Mouse (Mus musculus): ENCODE measurements around the gene Cnbd2.

Gene Cnbd2

DNA sequence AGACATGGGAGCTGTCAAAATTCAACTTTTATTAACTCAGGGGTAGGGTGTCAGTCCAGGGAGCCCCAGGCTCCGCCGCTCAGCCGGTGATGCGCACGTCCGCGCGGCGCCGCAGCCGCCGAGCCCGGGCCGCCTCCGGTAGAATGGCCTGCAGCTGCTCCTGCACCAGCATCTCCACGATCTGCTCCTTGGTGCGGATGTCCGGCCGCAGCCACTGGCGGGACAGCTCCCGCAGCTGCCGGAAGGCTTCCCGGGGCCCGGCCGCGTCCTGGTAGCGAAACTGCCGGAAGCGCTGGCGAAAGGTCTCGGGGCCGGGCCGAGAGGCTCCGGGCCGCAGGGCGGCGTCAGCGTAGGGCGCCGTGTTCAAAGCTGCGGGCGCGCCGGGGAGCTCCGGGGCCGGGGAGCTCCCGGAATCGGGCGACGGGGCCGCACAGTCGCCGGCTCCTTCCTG, 233 bp upstream of the Cnbd2 start:
- peak; percentile 65 for DNase-seq (ENCODE audit: low read depth)

- peak; percentile 55 for DNase-seq (ENCODE audit: low read depth)
Observed at GRCm38 (mm10) chr2:156313153-156313552, 1.1 kb downstream of the Cnbd2 start.

DNA sequence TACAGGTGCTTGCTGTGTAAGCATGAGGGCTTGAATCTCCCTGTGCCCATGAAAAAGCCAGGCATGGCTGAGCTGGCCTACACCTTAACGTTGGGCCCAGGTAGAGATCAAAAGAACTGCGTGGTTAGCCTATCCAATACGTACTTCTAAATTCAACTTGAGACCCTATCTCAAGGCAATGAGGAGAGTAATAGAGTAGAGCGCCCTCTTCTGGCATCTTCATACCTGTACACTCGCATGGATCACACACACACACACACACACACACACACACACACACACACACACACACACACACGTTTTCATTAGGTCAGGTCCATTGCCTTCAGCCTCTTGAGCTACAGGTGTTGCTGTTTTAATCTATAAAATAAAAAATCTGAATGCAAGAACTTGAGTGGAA, 2.7 kb downstream of the Cnbd2 start:
- no peak for DNase-seq (ENCODE audit: low read depth)

DNA sequence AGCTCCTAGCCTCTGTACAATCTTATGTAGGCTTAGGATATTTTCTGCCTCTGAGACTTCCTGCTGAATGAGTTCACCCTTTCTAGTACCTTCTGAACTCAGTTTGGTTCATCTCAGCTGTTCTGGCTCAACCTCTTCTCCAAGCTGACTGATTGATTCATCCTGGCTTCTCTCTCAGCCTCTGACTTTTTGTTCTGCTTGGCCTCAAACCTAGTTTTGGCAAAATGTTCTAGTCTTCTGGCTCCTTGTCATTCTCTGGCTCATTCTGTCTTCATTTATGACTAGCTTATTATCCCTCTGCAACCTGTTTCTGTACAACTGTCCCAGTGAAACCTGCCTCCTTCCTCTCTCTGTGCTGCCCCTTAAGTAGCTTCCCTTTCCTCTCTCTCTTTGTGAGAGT, 6.4 kb downstream of the Cnbd2 start:
- DNase-seq (ENCODE audit: low read depth) = no peak

DNA sequence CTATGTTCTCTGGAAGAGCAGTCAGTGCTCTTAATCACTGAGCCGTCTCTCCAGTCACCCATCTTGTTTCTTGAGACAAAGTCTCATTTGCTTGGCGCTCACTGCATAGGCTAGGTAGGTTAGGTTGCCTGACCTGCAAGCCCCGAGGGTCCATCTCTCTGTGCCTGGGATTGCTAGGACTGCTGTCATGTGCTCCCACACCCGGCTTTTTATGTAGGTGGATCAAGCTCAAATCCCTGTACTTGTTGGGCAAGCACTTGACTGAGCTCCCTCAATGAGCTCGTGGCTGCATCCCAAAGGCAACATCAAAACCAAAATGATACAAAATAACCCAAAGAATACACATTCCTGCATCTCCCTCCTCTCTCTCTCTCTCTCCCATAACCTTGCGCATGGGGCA, 9.4 kb downstream of the Cnbd2 start:
- no peak for DNase-seq (ENCODE audit: low read depth)

DNA sequence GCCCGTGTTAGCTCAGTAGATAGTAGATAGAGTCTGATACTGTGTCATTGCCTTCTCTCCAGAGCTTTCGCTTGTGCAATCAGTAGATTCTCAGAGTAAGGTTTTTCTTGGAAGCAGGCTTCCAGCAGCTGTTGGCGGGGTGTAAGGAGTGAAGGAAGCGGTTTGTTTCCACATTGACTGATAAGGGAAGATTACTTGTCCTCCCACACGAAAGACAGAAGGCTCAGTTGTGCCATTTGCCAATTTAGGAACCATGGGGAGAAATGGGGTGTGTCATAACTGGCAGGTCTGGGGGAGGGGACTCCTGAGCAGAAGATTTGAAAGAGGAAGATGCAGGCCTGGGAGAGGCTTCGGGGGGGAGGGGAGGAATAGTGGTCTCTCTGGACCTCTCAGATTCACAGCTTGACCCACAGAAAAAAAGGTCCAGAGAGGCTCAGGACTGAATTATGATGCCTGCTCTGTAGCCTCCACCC, 12.1 kb downstream of the Cnbd2 start:
- DNase-seq (ENCODE audit: low read depth) = peak; percentile 85

DNA sequence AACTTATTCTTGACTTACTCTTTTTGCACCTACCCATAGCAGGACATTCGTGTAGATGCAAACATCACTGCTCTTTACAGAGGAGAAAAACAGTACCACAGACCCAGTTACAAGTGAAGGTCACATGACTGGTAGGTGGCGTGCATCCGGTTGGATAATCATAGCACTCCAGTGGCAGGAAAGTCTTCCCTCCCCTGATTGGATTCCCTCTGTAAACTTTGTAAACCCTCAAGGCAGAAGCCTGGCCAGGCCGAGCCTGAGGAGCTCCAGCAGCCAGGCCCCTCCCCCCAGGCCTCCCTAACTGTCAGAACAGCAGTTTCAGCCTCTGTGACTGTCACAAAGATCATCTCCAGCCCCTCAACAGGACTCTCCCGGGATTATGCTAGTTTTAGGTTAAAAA, 12.6 kb downstream of the Cnbd2 start:
- peak; percentile 26 for DNase-seq (ENCODE audit: low read depth)

GRCm38 (mm10) chr2:156330681-156331080, 18.6 kb downstream of the Cnbd2 start:
- DNase-seq (ENCODE audit: low read depth) = peak; percentile 35

DNA sequence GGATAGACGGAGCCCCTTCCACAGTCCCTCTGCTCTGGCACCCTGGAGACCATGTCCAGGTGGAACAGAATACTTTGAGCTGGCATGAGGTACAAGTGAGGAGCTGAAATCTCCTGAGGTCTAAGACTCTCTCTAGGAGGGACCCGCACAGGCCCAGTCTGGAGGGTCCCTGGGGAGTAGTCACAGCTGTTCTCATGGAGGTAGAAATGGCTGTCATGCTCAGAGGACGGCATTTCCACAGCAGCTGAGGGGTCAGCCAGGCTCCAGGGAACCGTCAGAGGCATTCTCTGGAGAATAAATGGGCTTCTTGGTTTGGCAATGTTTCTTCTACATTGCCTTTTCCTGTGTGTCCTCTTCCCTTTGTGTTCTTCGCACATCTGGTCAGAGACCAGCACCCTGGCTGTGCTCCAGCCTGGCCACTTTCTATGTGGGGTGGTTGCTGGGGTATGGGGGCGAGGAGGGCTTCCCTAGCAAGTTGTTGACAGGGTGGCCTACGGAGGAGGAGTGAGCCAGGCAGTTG, 19.4 kb downstream of the Cnbd2 start:
- DNase-seq (ENCODE audit: low read depth) = no peak

DNA sequence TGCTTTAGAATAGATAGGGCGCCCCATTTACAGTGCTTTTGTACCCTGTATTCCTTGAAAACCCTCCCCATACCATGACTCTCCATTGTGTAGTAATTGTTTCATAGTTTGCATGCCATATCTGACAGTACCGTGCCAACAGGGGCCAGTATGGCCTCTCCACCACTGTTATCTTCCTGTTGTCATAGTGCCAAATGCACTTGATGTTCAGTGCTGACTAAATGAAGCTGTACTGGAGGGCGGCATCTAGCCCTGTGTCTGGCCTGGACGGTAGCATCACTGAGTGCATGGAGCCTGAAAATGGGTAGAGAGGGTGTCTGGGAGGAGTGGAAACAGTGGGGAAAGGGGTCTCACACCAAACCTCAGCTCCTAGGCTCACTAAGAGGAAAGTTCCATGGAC, 28.0 kb downstream of the Cnbd2 start:
- DNase-seq (ENCODE audit: low read depth) = no peak

DNA sequence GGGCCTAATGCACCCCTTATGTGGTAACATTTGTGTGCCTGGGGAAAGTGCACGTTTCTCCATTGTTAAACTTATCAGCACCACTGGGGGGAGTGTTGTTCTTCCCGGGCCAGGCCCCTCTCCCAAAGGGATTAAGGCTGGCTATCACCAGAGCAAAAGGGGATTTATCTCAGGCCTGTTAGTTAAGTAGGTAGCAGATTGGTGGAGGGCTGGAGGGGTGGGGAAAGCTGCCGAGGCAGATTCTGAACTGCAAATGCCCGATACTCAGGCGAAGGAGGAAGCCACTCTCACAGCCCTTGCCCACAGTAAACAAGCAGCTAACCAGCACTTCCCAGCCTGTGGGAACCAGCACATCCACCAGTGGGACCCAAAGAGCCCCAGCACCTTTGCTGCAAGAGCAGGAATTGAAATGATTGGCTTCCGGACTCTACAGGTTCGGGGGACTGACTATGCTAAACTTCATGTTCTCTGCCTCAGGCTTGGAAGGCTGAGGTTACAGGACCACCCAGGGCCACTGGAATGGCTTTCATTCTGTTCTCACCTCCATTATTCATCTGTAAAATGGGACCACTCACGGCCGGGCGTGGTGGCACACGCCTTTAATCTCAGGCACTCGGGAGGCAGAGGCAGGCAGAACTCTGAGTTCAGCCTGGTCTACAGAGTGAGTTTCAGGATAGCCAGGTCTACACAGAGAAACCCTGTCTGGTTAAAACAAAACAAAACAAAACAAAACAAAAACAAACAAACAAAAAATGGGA, 32.9 kb downstream of the Cnbd2 start:
- peak; percentile 13 for DNase-seq (ENCODE audit: low read depth)

DNA sequence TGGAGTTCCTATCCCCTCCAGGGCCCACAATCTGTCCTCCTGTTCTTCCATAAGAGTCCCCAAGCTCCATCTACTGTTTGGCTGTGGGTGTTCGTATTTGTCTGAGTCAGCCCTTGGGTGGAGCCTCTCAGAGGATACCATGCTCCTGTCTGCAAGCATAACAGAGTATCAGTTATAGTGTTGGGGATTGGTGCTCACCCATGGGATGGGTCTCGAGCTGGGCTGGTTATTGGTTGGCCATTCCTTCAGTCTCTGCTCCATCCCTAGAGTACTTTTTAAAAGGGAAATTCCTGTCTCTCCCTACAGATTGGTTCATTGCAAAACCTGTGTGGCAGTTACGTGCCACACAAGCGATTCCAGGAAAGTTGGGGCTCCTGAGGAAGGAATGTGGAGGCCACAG, 36.7 kb downstream of the Cnbd2 start:
- DNase-seq (ENCODE audit: low read depth) = no peak

DNA sequence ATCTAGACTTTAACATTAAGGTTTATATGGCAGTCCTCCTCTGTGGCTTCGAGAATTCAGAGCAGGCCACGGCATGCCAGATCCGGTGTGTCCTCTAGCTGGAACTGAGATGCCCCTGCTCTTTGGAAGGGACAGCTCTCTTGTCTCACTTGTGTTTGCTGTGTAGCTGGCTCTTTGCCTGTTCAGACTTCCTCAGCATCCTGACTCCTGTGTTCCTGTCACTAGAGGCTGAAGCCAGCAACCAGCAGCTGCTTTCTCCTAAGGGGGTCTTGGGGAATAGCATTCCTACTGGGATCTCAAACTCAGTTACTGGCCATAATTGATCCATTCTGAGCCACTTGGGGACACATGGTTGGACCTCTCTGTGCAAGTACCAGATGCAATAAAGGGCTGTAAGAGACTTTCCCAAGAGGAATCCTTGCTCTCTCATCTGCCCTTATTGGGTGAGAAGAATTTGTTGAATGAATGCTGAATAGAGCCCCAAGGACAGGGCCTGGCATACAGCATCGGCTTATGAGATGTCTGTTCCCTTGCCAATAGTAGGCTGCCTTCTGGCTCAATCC, 37.3 kb downstream of the Cnbd2 start:
- DNase-seq (ENCODE audit: low read depth) = no peak

DNA sequence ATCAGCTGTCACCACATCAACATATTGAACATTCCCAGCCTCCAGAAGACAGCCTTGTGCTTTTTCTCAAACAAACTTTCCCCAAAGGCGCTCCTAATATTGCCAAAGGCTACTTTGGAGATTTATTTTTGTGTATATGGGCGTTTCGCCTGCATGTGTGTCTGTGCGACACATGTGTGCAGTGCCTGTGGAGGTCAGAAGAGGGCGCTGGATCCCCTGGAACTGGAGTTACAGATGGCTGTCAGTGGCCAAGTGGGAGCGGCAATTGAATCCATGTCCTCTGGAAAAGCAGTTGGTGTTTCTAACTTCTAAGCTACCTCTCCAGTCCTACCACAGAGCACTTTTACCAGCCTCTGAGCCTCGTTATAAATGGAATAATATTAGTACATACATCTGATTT, 39.1 kb downstream of the Cnbd2 start:
- DNase-seq (ENCODE audit: low read depth) = peak; percentile 12

GRCm38 (mm10) chr2:156352413-156353165, 40.5 kb downstream of the Cnbd2 start:
- peak; percentile 53 for DNase-seq (ENCODE audit: low read depth)

GRCm38 (mm10) chr2:156353265-156353692, 41.2 kb downstream of the Cnbd2 start:
- no peak for DNase-seq (ENCODE audit: low read depth)

DNA sequence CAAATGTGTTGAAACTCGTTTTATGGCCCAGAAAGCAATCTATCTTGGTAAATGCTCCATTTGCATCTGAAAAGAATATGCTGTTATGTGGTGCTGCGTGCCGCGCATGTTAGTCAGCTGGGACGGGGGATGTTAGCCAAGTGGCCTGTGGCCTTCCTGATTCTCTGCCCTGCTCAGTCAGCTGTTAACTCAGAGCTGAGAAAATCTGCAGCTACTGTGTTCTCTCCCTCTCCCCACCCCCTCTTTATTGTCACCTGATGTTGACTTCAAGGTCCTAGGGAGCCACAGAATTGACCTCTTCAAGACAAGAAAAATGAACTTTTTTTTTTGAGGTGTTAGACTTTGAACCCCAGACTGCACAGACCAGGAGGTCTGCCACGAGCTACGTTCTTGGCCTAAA, 43.9 kb downstream of the Cnbd2 start:
- no peak for DNase-seq (ENCODE audit: low read depth)

- DNase-seq (ENCODE audit: low read depth) = no peak
Observed at GRCm38 (mm10) chr2:156368465-156368864, 56.4 kb downstream of the Cnbd2 start.

GRCm38 (mm10) chr2:156370896-156371295, 58.8 kb downstream of the Cnbd2 start:
- no peak for DNase-seq (ENCODE audit: low read depth)

GRCm38 (mm10) chr2:156376956-156377355, 64.9 kb downstream of the Cnbd2 start:
- no peak for DNase-seq (ENCODE audit: low read depth)

DNA sequence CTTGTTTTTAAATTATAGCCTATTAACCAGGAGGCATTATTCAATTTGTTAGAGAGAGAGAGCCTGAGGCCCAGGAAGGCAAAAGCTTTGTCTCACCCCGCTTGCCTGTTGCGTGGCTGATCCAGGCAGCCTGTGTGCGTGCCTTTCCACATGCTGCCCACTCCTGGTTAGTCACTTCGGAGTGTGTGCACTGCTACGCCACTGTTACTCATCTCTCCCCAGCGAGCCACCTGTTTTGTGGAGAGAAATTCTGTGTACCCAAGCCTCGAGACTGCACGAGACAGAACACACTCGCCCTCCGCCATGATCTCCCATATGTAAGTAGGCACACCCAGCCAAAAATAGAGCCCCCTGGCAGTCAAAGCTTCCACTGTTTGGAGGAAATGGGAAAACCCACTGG, 67.8 kb downstream of the Cnbd2 start:
- no peak for DNase-seq (ENCODE audit: low read depth)

DNA sequence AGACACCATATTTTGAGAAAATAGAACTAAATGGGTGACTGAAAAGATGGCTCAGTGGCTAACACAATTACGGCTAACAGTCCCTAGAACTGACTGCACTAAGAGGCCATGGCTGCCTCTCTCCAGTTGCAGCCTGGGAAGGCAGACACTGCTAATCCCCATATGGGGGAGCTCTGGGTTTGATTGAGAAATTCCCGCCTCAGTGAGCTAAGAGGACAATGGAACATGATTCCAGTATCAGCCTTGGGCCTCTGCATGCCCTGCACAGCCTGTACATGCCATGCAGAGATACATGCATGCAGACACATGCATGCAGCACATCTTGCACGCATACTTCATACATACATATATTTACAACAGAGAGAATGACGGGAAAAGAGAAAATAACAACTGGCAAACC, 69.3 kb downstream of the Cnbd2 start:
- peak; percentile 20 for DNase-seq (ENCODE audit: low read depth)
